Mouse (Mus musculus) left cerebral cortex, postnatal 25 days (tissue): ENCODE data around the gene Shc2. TPM values are rescaled to one million over a fixed set of nuclear protein-coding genes. Genes with fewer than 3 reads are reported as not detected.

ENCODE experiments used
- total RNA-seq, 2 experiments: library from RNA; stranded (reverse); gene quantifications; 2 replicates each; pipeline ENCODE4 v1.2.3; 2021

The Shc2 gene
- total RNA-seq, 2 experiments from 2014 or later: 42.2 to 44.4 TPM

Other genes with a start within 250 kb of the Shc2 start
- gene Vmn2r83, start 169.2 kb downstream of the Shc2 start, total RNA-seq: not detected
- 1 to 10 TPM; 2.3 to 4.3 TPM for gene Plpp2, start 104.1 kb downstream of the Shc2 start, total RNA-seq
- 10 to 100 TPM; 48.2 to 48.4 TPM for gene Mier2, start 82.7 kb downstream of the Shc2 start, total RNA-seq
- not detected for gene Theg, start 50.6 kb downstream of the Shc2 start, total RNA-seq
- gene C2cd4c, start 23.9 kb downstream of the Shc2 start, total RNA-seq: 10 to 100 TPM; 15.2 to 18.6 TPM
- under 1 TPM; 0.34 to 0.57 TPM for gene Odf3l2, start 7.8 kb upstream of the Shc2 start, total RNA-seq
- gene Madcam1, start 26.6 kb upstream of the Shc2 start, total RNA-seq: not detected
- gene Tpgs1, start 31.5 kb upstream of the Shc2 start, total RNA-seq: 10 to 100 TPM; 82.0 to 82.8 TPM
- gene Cdc34, start 44.3 kb upstream of the Shc2 start, total RNA-seq: 10 to 100 TPM; 75.9 to 78.0 TPM
- 1 to 10 TPM; 1.5 to 2.4 TPM for gene Gzmm, start 51.1 kb upstream of the Shc2 start, total RNA-seq
- gene Bsg, start 66.6 kb upstream of the Shc2 start, total RNA-seq: 100 to 1,000 TPM; 650 to 673 TPM
- gene Hcn2, start 78.7 kb upstream of the Shc2 start, total RNA-seq: 100 to 1,000 TPM; 111 to 123 TPM
- gene Polrmt, start 108.7 kb upstream of the Shc2 start, total RNA-seq: 10 to 100 TPM; 42.1 to 45.7 TPM
- 1 to 10 TPM; 2.8 to 4.0 TPM for gene Fgf22, start 117.2 kb upstream of the Shc2 start, total RNA-seq
- gene Rnf126, start 129.0 kb upstream of the Shc2 start, total RNA-seq: 10 to 100 TPM; 90.9 to 96.0 TPM
- gene Fstl3, start 139.4 kb upstream of the Shc2 start, total RNA-seq: 1 to 10 TPM; 2.2 to 2.4 TPM
- gene Prss57, start 153.0 kb upstream of the Shc2 start, total RNA-seq: 1 to 10 TPM in 1 of 2 experiments, under 1 TPM in 1; 0.62 to 1.1 TPM
- gene Palm, start 155.7 kb upstream of the Shc2 start, total RNA-seq: 100 to 1,000 TPM; 318 to 348 TPM
- gene Misp, start 183.1 kb upstream of the Shc2 start, total RNA-seq: 1 to 10 TPM in 1 of 2 experiments, under 1 TPM in 1; 0.62 to 1.7 TPM
- 10 to 100 TPM; 48.5 to 52.3 TPM for gene Ptbp1, start 216.5 kb upstream of the Shc2 start, total RNA-seq
- gene Prtn3, start 236.6 kb upstream of the Shc2 start, total RNA-seq: 1 to 10 TPM; 1.4 to 2.4 TPM
- gene Plppr3, start 236.7 kb upstream of the Shc2 start, total RNA-seq: 10 to 100 TPM; 51.1 to 53.3 TPM
- gene Elane, start 248.3 kb upstream of the Shc2 start, total RNA-seq: not detected